Mouse (Mus musculus) hindbrain, postnatal 0 days (tissue): ENCODE measurements at regions not wholly inside any gene's neighbourhood (a gene's known extent, or its start where the extent isn't known, plus 50 kb on each side); places are given as distances from the start of the nearest gene placed in this dataset.

Experiments
- ATAC-seq: fragments of 200-750 bp; cut with Nextera tagmentation; 2 replicates; pipeline ENCODE4 v1.8.0; 2017; ENCODE audit warnings: mild to moderate bottlenecking, moderate TSS enrichment, moderate library complexity
- DNase-seq: peaks from one replicate; pipeline ENCODE4 v3.0.0-alpha.2; 2015; ENCODE audit warnings: low spot score
- H3K27ac ChIP-seq: fragments of 300-500 bp; sonication (generic); 2 replicates; pipeline ENCODE4 v1.5.1; 2014; ENCODE audit warnings: mild to moderate bottlenecking
- H3K27me3 ChIP-seq: fragments of 300-500 bp; sonication (generic); 2 replicates; pipeline ENCODE4 v1.6.1; 2014; ENCODE audit warnings: low read length, mixed read lengths; ENCODE audit not compliant: insufficient read depth
- H3K36me3 ChIP-seq: fragments of 300-500 bp; sonication (generic); 2 replicates; pipeline ENCODE4 v1.6.1; 2014; ENCODE audit warnings: low read length, mixed read lengths; ENCODE audit not compliant: insufficient read depth
- H3K4me1 ChIP-seq: fragments of 300-500 bp; sonication (generic); 2 replicates; pipeline ENCODE4 v1.6.1; 2014; ENCODE audit warnings: antibody characterized with exemption, low read length, mixed read lengths; ENCODE audit not compliant: insufficient read depth
- H3K4me2 ChIP-seq: fragments of 300-500 bp; sonication (generic); 2 replicates; pipeline ENCODE4 v1.6.1; 2014; ENCODE audit warnings: low read depth, mild to moderate bottlenecking, low read length, moderate library complexity, mixed read lengths
- H3K4me3 ChIP-seq: fragments of 300-500 bp; sonication (generic); 2 replicates; pipeline ENCODE4 v1.5.1; 2014; ENCODE audit warnings: low read length
- H3K9ac ChIP-seq: fragments of 300-500 bp; sonication (generic); replicated peaks from 2 replicates; pipeline ENCODE4 v1.6.1; 2014; ENCODE audit warnings: mild to moderate bottlenecking, low read length, moderate library complexity, mixed read lengths
- H3K9me3 ChIP-seq: fragments of 300-500 bp; sonication (generic); 2 replicates; pipeline ENCODE4 v1.6.1; 2016; ENCODE audit warnings: low read length, mixed read lengths
- CTCF ChIP-seq: IDR thresholded peaks from 2 replicates; pipeline ENCODE4 v1.5.1; 2016; ENCODE audit warnings: antibody characterized with exemption, control low read depth, low read depth
- WGBS: fragments of 180-500 bp; shearing (Covaris S2); extraction: QIAGEN DNeasy Blood & Tissue Kit; methylation state at CpG from one replicate; pipeline ENCODE4 v1.1.7; 2014; 5-methylcytosine and 5-hydroxymethylcytosine counted together

DNA sequence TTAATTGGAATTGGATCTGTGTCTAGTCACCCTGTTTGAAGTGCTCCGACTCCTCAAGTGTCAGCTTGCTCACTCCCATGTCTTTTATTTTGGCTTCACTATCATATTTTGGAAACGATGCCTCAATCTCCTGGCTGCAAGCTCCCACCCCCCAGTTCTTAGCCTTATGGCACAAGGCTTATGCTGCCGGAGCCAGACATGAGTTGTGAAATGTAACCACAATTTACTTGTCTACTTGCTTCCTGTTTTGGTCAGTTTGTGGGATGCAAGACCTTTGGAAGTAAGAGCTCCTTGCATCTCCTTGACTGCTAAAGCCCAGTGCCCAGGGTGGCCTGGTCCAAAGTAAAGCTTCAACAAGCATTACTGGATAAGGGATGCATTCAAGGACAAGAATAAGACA, 195.8 kb downstream of the Plpp3 start:
- TF ChIP-seq CTCF = no peak
- H3K9ac ChIP-seq = no peak overlapping the region
- no peaks in the 10 kb centered on the region for H3K27me3 ChIP-seq
- DNase-seq = no peak
- H3K4me1 ChIP-seq = no peaks in the 10 kb centered on the region
- no peak overlapping the region for H3K4me3 ChIP-seq
- H3K4me2 ChIP-seq = no peak overlapping the region
- no peaks in the 10 kb centered on the region for H3K9me3 ChIP-seq
- H3K36me3 ChIP-seq = no peaks in the 10 kb centered on the region
- 83% methylated on average over 3 of the region's 3 CpGs for WGBS
- H3K27ac ChIP-seq = no peak overlapping the region
- no peak for ATAC-seq

GRCm38 (mm10) chr4:105354097-105354496, 196.9 kb downstream of the Plpp3 start:
- H3K27me3 ChIP-seq = no peaks in the 10 kb centered on the region
- no peak for TF ChIP-seq CTCF
- ATAC-seq (no peak), DNase-seq (no peak)
- H3K36me3 ChIP-seq = no peaks in the 10 kb centered on the region
- H3K9ac ChIP-seq = no peak overlapping the region
- H3K27ac ChIP-seq = no peak overlapping the region
- H3K4me3 ChIP-seq = no peak overlapping the region
- H3K4me2 ChIP-seq = no peak overlapping the region
- WGBS = 69% methylated on average over 8 of the region's 8 CpGs
- H3K4me1 ChIP-seq = no peaks in the 10 kb centered on the region
- no peaks in the 10 kb centered on the region for H3K9me3 ChIP-seq

DNA sequence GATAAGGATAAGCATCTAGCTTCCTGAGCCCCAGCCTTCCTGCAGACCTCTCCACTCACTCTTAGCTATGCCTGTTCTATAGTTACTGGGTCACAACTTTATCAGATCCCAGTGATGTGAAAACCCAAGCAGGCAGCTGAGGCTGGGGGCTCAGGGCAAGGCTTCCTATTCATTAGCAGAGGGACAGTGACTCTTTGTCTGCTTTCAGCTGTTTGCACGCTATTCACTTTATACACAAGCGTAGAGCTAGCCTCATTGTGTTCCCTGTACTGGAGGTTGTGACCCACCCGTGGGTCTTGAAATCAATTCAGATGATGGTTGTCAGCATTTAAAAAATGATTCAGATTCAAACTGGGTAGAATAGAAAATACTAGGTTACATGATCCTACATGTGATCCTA, 199.5 kb downstream of the Plpp3 start:
- WGBS = 37% methylated on average over 3 of the region's 3 CpGs
- H3K27ac ChIP-seq = no peak overlapping the region
- H3K27me3 ChIP-seq = no peaks in the 10 kb centered on the region
- H3K4me3 ChIP-seq = no peak overlapping the region
- DNase-seq (no peak), ATAC-seq (no peak)
- H3K4me2 ChIP-seq = no peak overlapping the region
- no peak overlapping the region for H3K9ac ChIP-seq
- H3K36me3 ChIP-seq = no peaks in the 10 kb centered on the region
- no peaks in the 10 kb centered on the region for H3K9me3 ChIP-seq
- no peaks in the 10 kb centered on the region for H3K4me1 ChIP-seq
- no peak for TF ChIP-seq CTCF

DNA sequence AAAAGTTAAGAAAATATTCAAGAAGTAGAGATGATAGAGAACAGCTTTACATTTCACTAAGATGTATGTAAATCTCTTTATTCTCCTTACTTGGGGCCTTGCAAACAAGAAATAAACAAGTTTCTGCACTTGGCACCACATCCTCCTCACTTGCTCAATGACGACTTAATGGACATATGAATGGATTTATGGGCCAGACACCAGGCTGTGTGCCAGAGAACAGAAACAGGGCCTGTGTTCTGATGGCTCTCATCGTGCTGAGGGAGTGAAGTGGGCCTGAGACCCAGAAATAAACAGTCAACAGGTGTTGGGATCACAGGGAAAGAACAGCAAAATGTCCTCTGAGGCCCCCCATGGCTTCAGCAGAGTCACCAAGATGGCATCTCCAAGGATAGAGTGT, 201.6 kb downstream of the Plpp3 start:
- Histone ChIP-seq H3K36me3 (no peaks in the 10 kb centered on the region), H3K4me2 (no peak overlapping the region), H3K27me3 (no peaks in the 10 kb centered on the region), H3K9ac (no peak overlapping the region), H3K4me1 (no peaks in the 10 kb centered on the region), H3K9me3 (no peaks in the 10 kb centered on the region), H3K4me3 (no peak overlapping the region), H3K27ac (no peak overlapping the region)
- TF ChIP-seq CTCF = no peak
- DNase-seq = peak; percentile 20
- no peak for ATAC-seq
- whole genome bisulfite sequencing = 35% methylated on average over 2 of the region's 2 CpGs

DNA sequence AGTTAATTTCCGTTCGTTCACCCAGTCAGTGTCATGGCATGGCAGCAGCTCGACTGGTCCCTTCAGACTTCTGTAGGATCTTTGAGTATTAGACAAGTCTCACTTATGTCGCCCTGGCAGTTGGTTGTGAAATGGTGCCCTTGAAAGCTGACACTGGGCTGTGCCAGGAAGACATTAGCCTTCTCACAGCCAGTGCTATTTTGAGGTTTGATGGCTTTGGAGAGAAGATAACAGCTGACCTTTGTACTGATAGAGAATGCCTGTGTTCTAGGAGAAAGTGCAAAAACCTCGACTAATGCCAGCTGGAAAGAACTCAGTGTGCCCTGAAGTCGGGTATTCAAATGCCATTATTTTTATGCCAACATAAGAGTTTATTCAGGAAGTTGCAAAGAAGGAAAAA, 207.3 kb downstream of the Plpp3 start:
- Histone ChIP-seq H3K4me2 (no peak overlapping the region), H3K4me3 (no peak overlapping the region), H3K27me3 (no peaks in the 10 kb centered on the region), H3K4me1 (no peaks in the 10 kb centered on the region), H3K9ac (no peak overlapping the region), H3K9me3 (no peaks in the 10 kb centered on the region), H3K36me3 (no peaks in the 10 kb centered on the region), H3K27ac (no peak overlapping the region; the same call in 1 of the 2 replicates)
- peak; percentile 25 for DNase-seq
- no peak for TF ChIP-seq CTCF
- ATAC-seq = peak; percentile 45; the same call in 1 of the 2 replicates
- 58% methylated on average over 6 of the region's 6 CpGs for WGBS

- DNase-seq (no peak), ATAC-seq (no peak)
- Histone ChIP-seq H3K9ac (no peak overlapping the region), H3K36me3 (no peaks in the 10 kb centered on the region), H3K27me3 (no peaks in the 10 kb centered on the region), H3K4me1 (no peaks in the 10 kb centered on the region), H3K9me3 (no peaks in the 10 kb centered on the region), H3K27ac (no peak overlapping the region), H3K4me3 (no peak overlapping the region), H3K4me2 (no peak overlapping the region)
- whole genome bisulfite sequencing = 78% methylated on average over 5 of the region's 5 CpGs
- no peak for TF ChIP-seq CTCF
These were observed 207.9 kb downstream of the Plpp3 start for GRCm38 (mm10) chr4:105365076-105365475.

GRCm38 (mm10) chr4:105376591-105376990, 219.4 kb downstream of the Plpp3 start:
- DNase-seq (no peak), ATAC-seq (no peak)
- Histone ChIP-seq H3K36me3 (no peaks in the 10 kb centered on the region), H3K4me2 (no peak overlapping the region), H3K27ac (no peak overlapping the region), H3K9me3 (no peaks in the 10 kb centered on the region), H3K9ac (no peak overlapping the region), H3K4me3 (no peak overlapping the region), H3K27me3 (no peaks in the 10 kb centered on the region), H3K4me1 (no peaks in the 10 kb centered on the region)
- no peak for TF ChIP-seq CTCF
- 38% methylated on average over 5 of the region's 5 CpGs for WGBS
